Mouse (Mus musculus) erythroid progenitor cell, adult 5-6 weeks (primary cell): Measurements from ENCODE around the gene Olfr978. TPM values are rescaled to one million over a fixed set of nuclear protein-coding genes. Genes with fewer than 3 reads are reported as not detected.
"Not testable (repeated sequence)": the region's sequence is repeated elsewhere in the genome, so short reads cannot be mapped to it uniquely, and the experiment has no call there.

Experiments used
- ATAC-seq: replicated peaks from 2 replicates; pipeline ENCODE4 v1.8.0; 2016; ENCODE audit warnings: moderate number of reproducible peaks, mild to moderate bottlenecking, moderate TSS enrichment, inconsistent platforms; ENCODE audit not compliant: poor library complexity, low FRiP score, severe bottlenecking
- total RNA-seq, 2 experiments: library from RNA; stranded (forward) in 1 of 2; stranded (reverse) in 1 of 2; fragments of 150-400 nt in 1 of 2; fragments of 186-747, 209-891 nt in 1 of 2; gene quantifications; 2 replicates each; pipeline versions ENCODE4 v1.2.3 to v1.2.4; 2015 to 2017; ENCODE audit warnings: low replicate concordance in 2 of 2

Gene Olfr978
- total RNA-seq (2015; ENCODE audit: low replicate concordance) (not detected in 2 replicates), total RNA-seq (2017; ENCODE audit: low replicate concordance) (not detected in 2 replicates)

GRCm38 (mm10) chr9:39991813-39992212 lies at the start of gene Olfr978:
TSS of gene Olfr978 (plus strand) at chr9:39992113.
- no peak for ATAC-seq

GRCm38 (mm10) chr9:39951946-39952345 lies 40.0 kb upstream of the Olfr978 start, which contains the start of gene Olfr975:
TSS of gene Olfr975 (minus strand) at chr9:39952046.
- no peak for ATAC-seq

GRCm38 (mm10) chr9:39961033-39961432 lies 30.9 kb upstream of the Olfr978 start, which contains the start of gene Olfr976:
TSS of gene Olfr976 (minus strand) at chr9:39961133.
- not testable (repeated sequence) for ATAC-seq

- not testable (repeated sequence) for ATAC-seq
Measured at GRCm38 (mm10) chr9:39976581-39977145, 15.2 kb upstream of the Olfr978 start.

GRCm38 (mm10) chr9:40003365-40003764 lies 11.5 kb downstream of the Olfr978 start, which contains the start of gene Olfr979:
TSS of gene Olfr979 (minus strand) at chr9:40003465.
- ATAC-seq, result no peak

GRCm38 (mm10) chr9:40009482-40009881 lies 17.6 kb downstream of the Olfr978 start, which contains the start of gene Olfr980:
TSS of gene Olfr980 (minus strand) at chr9:40009582.
- no peak for ATAC-seq

GRCm38 (mm10) chr9:40021164-40021563 lies 29.3 kb downstream of the Olfr978 start, which contains the start of gene Olfr981:
TSS of gene Olfr981 (plus strand) at chr9:40021464.
- ATAC-seq, result no peak

Other genes starting within 250 kb of the Olfr978 start
- gene Olfr967, start 245.9 kb upstream of the Olfr978 start, total RNA-seq (2015; ENCODE audit: low replicate concordance), result not detected in 2 replicates
- gene Olfr967, start 245.9 kb upstream of the Olfr978 start, total RNA-seq (2017; ENCODE audit: low replicate concordance), result not detected in 2 replicates
- not detected in 2 replicates for gene Olfr968, start 208.9 kb upstream of the Olfr978 start, total RNA-seq (2015; ENCODE audit: low replicate concordance)
- not detected in 2 replicates for gene Olfr968, start 208.9 kb upstream of the Olfr978 start, total RNA-seq (2017; ENCODE audit: low replicate concordance)
- gene Olfr969, start 201.2 kb upstream of the Olfr978 start, total RNA-seq (2015; ENCODE audit: low replicate concordance), result not detected in 2 replicates
- gene Olfr969, start 201.2 kb upstream of the Olfr978 start, total RNA-seq (2017; ENCODE audit: low replicate concordance), result not detected in 2 replicates
- gene Olfr970, start 183.3 kb upstream of the Olfr978 start, total RNA-seq (2015; ENCODE audit: low replicate concordance), result not detected in 2 replicates
- gene Olfr970, start 183.3 kb upstream of the Olfr978 start, total RNA-seq (2017; ENCODE audit: low replicate concordance), result not detected in 2 replicates
- not detected in 2 replicates for gene Olfr971, start 155.2 kb upstream of the Olfr978 start, total RNA-seq (2015; ENCODE audit: low replicate concordance)
- gene Olfr971, start 155.2 kb upstream of the Olfr978 start, total RNA-seq (2017; ENCODE audit: low replicate concordance), result not detected in 2 replicates
- gene Olfr972, start 125.7 kb upstream of the Olfr978 start, total RNA-seq (2015; ENCODE audit: low replicate concordance), result not detected in 2 replicates
- not detected in 2 replicates for gene Olfr972, start 125.7 kb upstream of the Olfr978 start, total RNA-seq (2017; ENCODE audit: low replicate concordance)
- gene Olfr229, start 84.8 kb upstream of the Olfr978 start, total RNA-seq (2015; ENCODE audit: low replicate concordance), result not detected in 2 replicates
- gene Olfr229, start 84.8 kb upstream of the Olfr978 start, total RNA-seq (2017; ENCODE audit: low replicate concordance), result not detected in 2 replicates
- not detected in 2 replicates for gene Olfr974, start 54.6 kb upstream of the Olfr978 start, total RNA-seq (2015; ENCODE audit: low replicate concordance)
- gene Olfr974, start 54.6 kb upstream of the Olfr978 start, total RNA-seq (2017; ENCODE audit: low replicate concordance), result not detected in 2 replicates
- gene Olfr975, start 40.1 kb upstream of the Olfr978 start, total RNA-seq (2015; ENCODE audit: low replicate concordance), result not detected in 2 replicates
- not detected in 2 replicates for gene Olfr975, start 40.1 kb upstream of the Olfr978 start, total RNA-seq (2017; ENCODE audit: low replicate concordance)
- not detected in 2 replicates for gene Olfr976, start 31.0 kb upstream of the Olfr978 start, total RNA-seq (2015; ENCODE audit: low replicate concordance)
- gene Olfr976, start 31.0 kb upstream of the Olfr978 start, total RNA-seq (2017; ENCODE audit: low replicate concordance), result not detected in 2 replicates
- gene Olfr979, start 11.4 kb downstream of the Olfr978 start, total RNA-seq (2015; ENCODE audit: low replicate concordance), result not detected in 2 replicates
- gene Olfr979, start 11.4 kb downstream of the Olfr978 start, total RNA-seq (2017; ENCODE audit: low replicate concordance), result not detected in 2 replicates
- gene Olfr980, start 17.5 kb downstream of the Olfr978 start, total RNA-seq (2015; ENCODE audit: low replicate concordance), result not detected in 2 replicates
- 1.2 TPM in 1 of 2 replicates, not detected in the other for gene Olfr980, start 17.5 kb downstream of the Olfr978 start, total RNA-seq (2017; ENCODE audit: low replicate concordance)
- not detected in 2 replicates for gene Olfr981, start 29.4 kb downstream of the Olfr978 start, total RNA-seq (2015; ENCODE audit: low replicate concordance)
- not detected in 2 replicates for gene Olfr981, start 29.4 kb downstream of the Olfr978 start, total RNA-seq (2017; ENCODE audit: low replicate concordance)
- not detected in 2 replicates for gene Olfr982, start 81.7 kb downstream of the Olfr978 start, total RNA-seq (2015; ENCODE audit: low replicate concordance)
- gene Olfr982, start 81.7 kb downstream of the Olfr978 start, total RNA-seq (2017; ENCODE audit: low replicate concordance), result not detected in 2 replicates
- not detected in 2 replicates for gene Olfr983, start 101.5 kb downstream of the Olfr978 start, total RNA-seq (2015; ENCODE audit: low replicate concordance)
- gene Olfr983, start 101.5 kb downstream of the Olfr978 start, total RNA-seq (2017; ENCODE audit: low replicate concordance), result not detected in 2 replicates
- gene Olfr984, start 122.1 kb downstream of the Olfr978 start, total RNA-seq (2015; ENCODE audit: low replicate concordance), result not detected in 2 replicates
- gene Olfr984, start 122.1 kb downstream of the Olfr978 start, total RNA-seq (2017; ENCODE audit: low replicate concordance), result not detected in 2 replicates
- gene Olfr985, start 138.1 kb downstream of the Olfr978 start, total RNA-seq (2015; ENCODE audit: low replicate concordance), result not detected in 2 replicates
- gene Olfr985, start 138.1 kb downstream of the Olfr978 start, total RNA-seq (2017; ENCODE audit: low replicate concordance), result not detected in 2 replicates
- not detected in 2 replicates for gene Tmem225, start 156.0 kb downstream of the Olfr978 start, total RNA-seq (2015; ENCODE audit: low replicate concordance)
- gene Tmem225, start 156.0 kb downstream of the Olfr978 start, total RNA-seq (2017; ENCODE audit: low replicate concordance), result not detected in 2 replicates
- not detected in 2 replicates for gene Olfr986, start 188.8 kb downstream of the Olfr978 start, total RNA-seq (2015; ENCODE audit: low replicate concordance)
- not detected in 2 replicates for gene Olfr986, start 188.8 kb downstream of the Olfr978 start, total RNA-seq (2017; ENCODE audit: low replicate concordance)
- gene Zfp202, start 200.2 kb downstream of the Olfr978 start, total RNA-seq (2015; ENCODE audit: low replicate concordance), result 0.36 TPM in 1 of 2 replicates, not detected in the other
- gene Zfp202, start 200.2 kb downstream of the Olfr978 start, total RNA-seq (2017; ENCODE audit: low replicate concordance), result 0.77 TPM in 1 of 2 replicates, not detected in the other